Mouse (Mus musculus) forebrain, postnatal 0 days (tissue): Measurements from ENCODE around the gene Arl2. TPM values are rescaled to one million over a fixed set of nuclear protein-coding genes. Genes with fewer than 3 reads are reported as not detected.
A peak's percentile ranks its signal among the peaks of the same experiment; 100 is the strongest.

Experiments used
- ATAC-seq: fragments of 200-750 bp; cut with Nextera tagmentation; 2 replicates; pipeline ENCODE4 v1.8.0; 2017; ENCODE audit warnings: mild to moderate bottlenecking, moderate library complexity
- DNase-seq: peaks from one replicate; pipeline ENCODE4 v3.0.0-alpha.2; 2015
- H3K27ac ChIP-seq: fragments of 300-500 bp; sonication (generic); 2 replicates; pipeline ENCODE4 v1.5.1; 2014; ENCODE audit warnings: low read depth, mild to moderate bottlenecking, antibody characterized with exemption, low read length, moderate library complexity, mixed read lengths
- H3K27me3 ChIP-seq: fragments of 300-500 bp; sonication (generic); 2 replicates; pipeline ENCODE4 v1.6.1; 2014; ENCODE audit warnings: mild to moderate bottlenecking, low read length, mixed read lengths; ENCODE audit not compliant: insufficient read depth
- H3K36me3 ChIP-seq: fragments of 300-500 bp; sonication (generic); 2 replicates; pipeline ENCODE4 v1.6.1; 2014; ENCODE audit warnings: mild to moderate bottlenecking, moderate library complexity; ENCODE audit not compliant: insufficient read depth
- H3K4me1 ChIP-seq: fragments of 300-500 bp; sonication (generic); 2 replicates; pipeline ENCODE4 v1.6.1; 2014; ENCODE audit warnings: antibody characterized with exemption; ENCODE audit not compliant: insufficient read depth
- H3K4me2 ChIP-seq: fragments of 300-500 bp; sonication (generic); 2 replicates; pipeline ENCODE4 v1.6.1; 2014; ENCODE audit warnings: low read depth, mild to moderate bottlenecking, moderate library complexity
- H3K4me3 ChIP-seq: fragments of 300-500 bp; sonication (generic); 2 replicates; pipeline ENCODE4 v1.5.1; 2014; ENCODE audit warnings: low read depth, low read length, mixed read lengths
- H3K9ac ChIP-seq: fragments of 300-500 bp; sonication (generic); 2 replicates; pipeline ENCODE4 v1.6.1; 2014; ENCODE audit warnings: mild to moderate bottlenecking
- H3K9me3 ChIP-seq: fragments of 300-500 bp; sonication (generic); 2 replicates; pipeline ENCODE4 v1.6.1; 2016; ENCODE audit warnings: low read length
- CTCF ChIP-seq: sonication (generic); IDR thresholded peaks from 2 replicates; pipeline ENCODE4 v1.5.1; 2016; ENCODE audit warnings: antibody characterized with exemption, control low read depth, low read depth
- WGBS: fragments of 180-500 bp; shearing (Covaris S2); extraction: QIAGEN DNeasy Blood & Tissue Kit; methylation state at CpG from one replicate; pipeline ENCODE4 v1.1.7; 2014; 5-methylcytosine and 5-hydroxymethylcytosine counted together
- polyA plus RNA-seq: library from polyadenylated mRNA; unstranded; fragments of >200 nt; fragmentation: Nextera tagmentation; extraction: Ambion mirVana; gene quantifications from 2 replicates; pipeline ENCODE4 v1.2.1, GENCODE M21; 2015
- total RNA-seq: library from RNA; depleted of rRNA; stranded (reverse); fragments of >200 nt; gene quantifications from 2 replicates; pipeline ENCODE4 v1.2.3, GENCODE M21; 2014

Arl2 gene
- total and polyA plus RNA-seq, 2 experiments from 2014 or later = 63.8 to 118 TPM

DNA sequence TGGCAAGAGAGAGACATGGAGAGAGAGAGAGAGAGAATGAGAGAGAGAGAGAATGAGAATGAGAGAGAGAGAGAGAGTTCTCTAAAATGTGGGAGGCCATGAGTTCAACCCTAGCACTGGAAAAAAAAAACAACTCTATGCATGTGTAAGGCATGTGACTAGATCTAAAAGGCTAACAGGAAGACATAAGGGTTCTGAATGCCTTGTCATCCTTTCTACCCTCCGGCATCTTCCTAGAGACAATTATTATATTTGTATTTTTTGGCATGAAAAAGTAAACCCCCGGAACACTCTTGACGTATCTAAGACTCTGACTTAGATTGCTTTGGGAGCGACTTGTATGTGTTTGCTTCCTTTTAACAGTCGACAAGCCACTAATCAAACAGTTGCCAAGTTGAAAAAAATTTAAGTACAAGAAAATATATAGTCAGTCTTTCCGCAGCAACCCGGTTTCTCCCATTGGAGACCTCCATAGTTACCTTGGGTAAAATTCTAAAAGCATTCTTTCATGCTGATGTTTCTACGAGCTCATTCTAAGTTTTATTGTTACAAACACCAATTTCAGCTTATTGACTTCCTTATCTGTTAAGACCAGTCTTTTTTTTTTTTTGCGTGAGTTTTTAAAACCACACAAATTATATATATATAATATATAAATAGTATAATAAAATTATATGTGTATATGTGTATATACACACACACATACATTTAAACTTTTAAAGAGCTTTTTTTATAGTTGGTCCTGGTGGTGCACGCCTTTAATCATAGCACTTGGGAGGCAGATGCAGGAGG lies 14.4 kb downstream of the Arl2 start:
- 74% methylated on average over 10 of the region's 10 CpGs for WGBS
- H3K36me3 ChIP-seq = no peaks in the 10 kb centered on the region
- DNase-seq = no peak
- no peaks in the 10 kb centered on the region; the same call in 1 of the 2 replicates for H3K4me1 ChIP-seq
- ATAC-seq = no peak
- TF ChIP-seq CTCF = no peak
- no peaks in the 10 kb centered on the region for H3K27me3 ChIP-seq
- no peak overlapping the region for H3K9ac ChIP-seq
- H3K4me3 ChIP-seq = peak overlapping the region; percentile 51
- peak overlapping the region; percentile 65 for H3K4me2 ChIP-seq
- no peak overlapping the region for H3K27ac ChIP-seq
- no peaks in the 10 kb centered on the region for H3K9me3 ChIP-seq

DNA sequence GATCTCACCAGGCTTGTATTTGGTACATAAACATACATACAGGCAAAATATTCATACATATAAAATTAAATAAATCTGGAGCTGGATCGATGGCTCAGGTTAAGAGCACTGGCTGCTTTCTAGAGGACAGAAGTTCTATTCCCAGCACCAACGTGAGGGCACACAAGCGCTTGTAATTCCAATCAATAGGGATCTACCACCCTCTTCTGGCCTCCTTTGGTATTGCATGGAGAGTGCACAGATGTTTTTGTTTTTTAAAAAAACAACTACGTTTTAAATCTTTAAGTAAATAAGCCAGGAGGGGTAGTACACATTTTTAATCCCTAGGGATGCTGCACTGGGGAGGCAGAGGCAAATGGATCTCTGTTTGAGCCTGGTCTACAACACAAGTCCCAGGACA lies 15.1 kb downstream of the Arl2 start:
- Histone ChIP-seq H3K4me1 (no peaks in the 10 kb centered on the region; the same call in 1 of the 2 replicates), H3K27ac (no peak overlapping the region), H3K4me2 (no peak overlapping the region), H3K9me3 (no peaks in the 10 kb centered on the region), H3K9ac (no peak overlapping the region), H3K36me3 (peaks cover 4% of the 10 kb centered on the region; the same call in 1 of the 2 replicates), H3K4me3 (no peak overlapping the region), H3K27me3 (no peaks in the 10 kb centered on the region)
- peak; percentile 71 for TF ChIP-seq CTCF
- 24% methylated on average over 4 of the region's 4 CpGs for WGBS
- peak; percentile 61 for DNase-seq
- ATAC-seq = no peak

DNA sequence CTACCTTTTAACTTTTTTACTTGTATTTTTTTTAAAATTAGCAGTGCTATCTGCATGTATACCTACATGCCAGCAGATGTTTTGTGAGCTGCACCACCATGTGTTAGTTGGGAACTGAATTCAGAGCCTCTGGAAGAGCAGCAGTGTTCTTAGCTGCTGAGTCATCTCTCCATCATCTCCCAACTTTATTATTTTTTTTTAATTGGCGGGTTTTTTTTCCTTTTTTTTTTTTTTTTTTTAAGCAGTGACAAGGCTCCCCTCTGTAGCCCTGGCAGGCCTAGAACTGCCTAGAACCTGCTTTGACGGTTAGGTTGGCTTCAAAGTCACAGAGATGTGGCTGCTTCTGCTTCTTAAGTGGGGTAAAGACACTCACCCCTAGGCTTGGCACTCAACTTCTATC lies 16.4 kb downstream of the Arl2 start:
- H3K27ac ChIP-seq = no peak overlapping the region
- H3K4me1 ChIP-seq = no peaks in the 10 kb centered on the region; the same call in 1 of the 2 replicates
- H3K9me3 ChIP-seq = no peaks in the 10 kb centered on the region
- H3K4me2 ChIP-seq = no peak overlapping the region
- WGBS = 71% methylated on average over 2 of the region's 2 CpGs
- peaks cover 12% of the 10 kb centered on the region for H3K36me3 ChIP-seq
- DNase-seq (no peak), ATAC-seq (no peak)
- no peak overlapping the region for H3K4me3 ChIP-seq
- no peak overlapping the region for H3K9ac ChIP-seq
- TF ChIP-seq CTCF = no peak
- no peaks in the 10 kb centered on the region for H3K27me3 ChIP-seq

DNA sequence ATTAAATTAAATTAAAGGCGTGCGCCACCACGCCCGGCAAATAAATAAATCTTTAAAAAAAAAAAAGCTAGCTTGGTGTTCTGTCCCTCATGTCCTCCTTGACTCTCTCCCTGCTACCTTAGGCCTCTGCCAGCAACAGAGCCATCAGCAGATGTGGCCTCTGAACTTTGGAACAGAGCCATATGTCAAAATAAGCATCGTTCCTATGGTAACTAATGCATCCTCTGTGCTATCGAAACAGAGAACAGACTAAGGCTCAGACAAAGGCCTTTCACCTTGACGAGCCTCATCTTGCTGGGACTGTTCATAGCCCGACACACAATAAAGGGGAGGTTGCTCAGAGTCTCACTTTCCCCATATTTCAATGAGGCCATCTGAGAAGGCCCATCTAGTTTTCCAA lies 18.0 kb downstream of the Arl2 start:
- H3K4me1 ChIP-seq = peaks cover 8% of the 10 kb centered on the region; the same call in 1 of the 2 replicates
- H3K27ac ChIP-seq = no peak overlapping the region
- no peak for DNase-seq
- H3K9ac ChIP-seq = no peak overlapping the region
- TF ChIP-seq CTCF = no peak
- H3K4me2 ChIP-seq = no peak overlapping the region
- ATAC-seq = no peak
- no peaks in the 10 kb centered on the region for H3K27me3 ChIP-seq
- 63% methylated on average over 8 of the region's 8 CpGs for WGBS
- no peak overlapping the region for H3K4me3 ChIP-seq
- no peaks in the 10 kb centered on the region for H3K9me3 ChIP-seq
- H3K36me3 ChIP-seq = peaks cover 12% of the 10 kb centered on the region

DNA sequence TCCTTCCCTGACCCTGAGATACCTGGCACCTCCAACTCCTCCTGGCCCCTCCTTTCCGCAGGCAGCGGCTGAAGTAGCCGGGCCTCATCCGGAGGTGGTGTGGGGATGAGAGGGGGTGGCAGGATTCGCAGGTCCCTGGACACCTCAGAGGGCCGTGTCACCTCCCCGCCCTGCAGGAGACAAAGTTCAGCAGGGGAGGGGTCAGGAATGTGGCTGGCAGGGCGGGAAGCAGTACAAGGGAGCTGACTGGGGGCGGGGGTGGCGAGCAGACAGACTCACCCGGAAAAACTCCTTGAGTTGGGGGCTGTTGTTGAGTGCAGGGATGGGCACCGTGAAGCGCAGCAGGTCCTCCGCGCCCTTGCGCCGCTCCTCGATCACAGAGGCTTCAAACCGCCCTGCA lies 19.6 kb downstream of the Arl2 start:
- DNase-seq (no peak), ATAC-seq (no peak)
- Histone ChIP-seq H3K4me1 (peaks cover 15% of the 10 kb centered on the region), H3K9ac (no peak overlapping the region), H3K9me3 (no peaks in the 10 kb centered on the region), H3K36me3 (peaks cover 12% of the 10 kb centered on the region), H3K4me2 (no peak overlapping the region), H3K27ac (no peak overlapping the region), H3K27me3 (no peaks in the 10 kb centered on the region), H3K4me3 (no peak overlapping the region)
- 44% methylated on average over 19 of the region's 19 CpGs for WGBS
- no peak for TF ChIP-seq CTCF

DNA sequence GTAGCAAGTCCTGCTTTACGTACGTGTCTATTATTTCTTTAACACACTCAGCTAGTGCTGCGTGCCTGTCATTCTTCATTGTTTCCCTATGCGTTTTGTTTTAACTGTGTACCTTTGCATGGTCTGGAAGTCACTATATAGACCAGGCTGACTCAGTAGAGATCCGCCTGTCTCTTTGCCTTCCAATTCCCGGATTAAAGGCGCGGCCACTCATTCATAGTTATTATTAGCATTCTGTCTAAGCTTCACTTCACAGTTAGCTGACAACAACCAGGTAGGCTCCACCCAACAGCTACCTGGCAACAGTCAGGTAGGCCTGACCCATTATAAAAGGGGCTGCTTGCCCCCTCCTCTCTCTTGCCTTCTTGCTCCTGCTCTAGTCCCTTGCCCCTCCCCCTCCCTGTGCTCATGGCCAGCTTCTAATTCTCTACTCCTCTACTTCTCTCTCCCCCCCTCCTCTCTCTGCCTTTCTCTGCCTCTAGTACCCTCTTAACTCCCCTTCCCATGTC lies 22.6 kb downstream of the Arl2 start:
- Histone ChIP-seq H3K4me2 (peak overlapping the region; percentile 90), H3K27ac (peak overlapping the region; percentile 92), H3K27me3 (no peaks in the 10 kb centered on the region), H3K4me3 (peak overlapping the region; percentile 76), H3K36me3 (peaks cover 34% of the 10 kb centered on the region), H3K4me1 (peaks cover 15% of the 10 kb centered on the region), H3K9me3 (no peaks in the 10 kb centered on the region), H3K9ac (peak overlapping the region; percentile 91)
- no peak for DNase-seq
- no peak for TF ChIP-seq CTCF
- 0% methylated on average over 8 of the region's 8 CpGs for WGBS
- ATAC-seq = peak; percentile 26

DNA sequence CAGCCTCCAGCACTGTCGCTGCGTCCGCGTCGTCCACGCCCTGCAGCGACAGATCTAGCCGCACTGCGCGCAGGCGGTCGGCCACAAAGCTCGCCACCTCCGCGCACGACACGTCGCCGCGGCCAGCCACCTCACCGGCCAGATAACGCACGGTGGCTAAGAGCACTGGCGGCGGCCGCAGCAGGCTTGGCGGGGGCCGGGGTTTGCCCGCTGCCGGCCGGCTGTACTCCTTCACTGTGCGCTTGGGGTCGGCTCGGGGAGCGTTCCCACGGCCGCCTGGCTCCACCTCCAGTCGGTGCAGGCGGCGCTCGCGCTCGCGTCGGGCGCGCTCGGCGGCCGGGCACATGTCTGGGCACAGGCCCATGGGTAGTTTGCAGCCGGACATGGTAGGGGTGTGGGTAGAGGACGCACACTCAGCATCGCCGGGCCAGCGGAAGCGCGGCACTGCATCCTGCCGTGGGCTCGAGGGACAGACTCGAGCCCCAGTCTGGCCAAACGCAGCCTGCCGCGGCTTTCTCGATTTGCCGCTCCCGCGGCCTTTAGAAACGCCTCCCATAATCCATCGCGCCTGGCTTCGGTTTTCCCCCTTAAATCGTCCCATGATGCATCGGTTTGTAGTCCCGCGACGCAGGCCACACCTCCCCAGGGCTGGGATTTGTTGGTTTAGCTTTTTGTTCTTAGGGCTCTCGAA lies 23.2 kb downstream of the Arl2 start, which contains the start of gene Sac3d1:
Gene Sac3d1 (minus strand): TSS at position 665 of the 691 bp plus-strand sequence.
- Histone ChIP-seq H3K36me3 (peaks cover 34% of the 10 kb centered on the region), H3K27me3 (no peaks in the 10 kb centered on the region), H3K4me2 (peak within 1 kb of the TSS; percentile 90), H3K9ac (peak within 1 kb of the TSS; percentile 91), H3K27ac (peak within 1 kb of the TSS; percentile 92), H3K9me3 (no peaks in the 10 kb centered on the region), H3K4me1 (peaks cover 15% of the 10 kb centered on the region), H3K4me3 (peak within 1 kb of the TSS; percentile 76)
- 2% methylated on average over 77 of the region's 77 CpGs for WGBS
- DNase-seq = peak; percentile 97
- ATAC-seq = peak; percentile 95
- no peak; the same call in 1 of the 2 replicates for TF ChIP-seq CTCF
